Mouse (Mus musculus): Measurements from ENCODE around the gene Tnfrsf13c.
"Not testable (repeated sequence)": the region's sequence is repeated elsewhere in the genome, so short reads cannot be mapped to it uniquely, and the experiment has no call there.

Tnfrsf13c gene

GRCm38 (mm10) chr15:82223657-82224601 is at the start of gene Tnfrsf13c:
Tnfrsf13c (minus strand) TSS chr15:82224369.
- peak; percentile 42 for DNase-seq

GRCm38 (mm10) chr15:82272295-82272694 is 48.1 kb upstream of the Tnfrsf13c start:
- no peak for DNase-seq

GRCm38 (mm10) chr15:82271201-82271600 is 47.0 kb upstream of the Tnfrsf13c start:
- peak; percentile 74 for DNase-seq

GRCm38 (mm10) chr15:82268783-82269182 is 44.6 kb upstream of the Tnfrsf13c start:
- DNase-seq, result no peak

- no peak for DNase-seq
Measured at GRCm38 (mm10) chr15:82268185-82268584, 44.0 kb upstream of the Tnfrsf13c start.

- peak; percentile 76 for DNase-seq
Measured at GRCm38 (mm10) chr15:82266356-82266755, 42.2 kb upstream of the Tnfrsf13c start.

- DNase-seq, result peak; percentile 74
Measured at GRCm38 (mm10) chr15:82259510-82259909, 35.3 kb upstream of the Tnfrsf13c start.

- DNase-seq, result no peak
Measured at GRCm38 (mm10) chr15:82255944-82256383, 31.8 kb upstream of the Tnfrsf13c start.

GRCm38 (mm10) chr15:82255248-82255647 is 31.1 kb upstream of the Tnfrsf13c start:
- no peak for DNase-seq

- DNase-seq, result no peak
Measured at GRCm38 (mm10) chr15:82252097-82252496, 27.9 kb upstream of the Tnfrsf13c start, which contains the start of gene 1500009C09Rik. 1500009C09Rik (plus strand) TSS chr15:82252397.

GRCm38 (mm10) chr15:82251579-82251978 is 27.4 kb upstream of the Tnfrsf13c start:
- DNase-seq, result no peak

GRCm38 (mm10) chr15:82247131-82247776 is 23.1 kb upstream of the Tnfrsf13c start:
- no peak for DNase-seq

- not testable (repeated sequence) for DNase-seq
Measured at GRCm38 (mm10) chr15:82244805-82245161, 20.6 kb upstream of the Tnfrsf13c start.

GRCm38 (mm10) chr15:82244115-82244804 is 20.1 kb upstream of the Tnfrsf13c start, which contains the start of gene Cenpm:
Cenpm (minus strand) TSS chr15:82244748.
- DNase-seq, result peak; percentile 93

- DNase-seq, result no peak
Measured at GRCm38 (mm10) chr15:82243742-82244114, 19.6 kb upstream of the Tnfrsf13c start.

- no peak for DNase-seq
Measured at GRCm38 (mm10) chr15:82243311-82243710, 19.1 kb upstream of the Tnfrsf13c start.

GRCm38 (mm10) chr15:82236565-82236964 is 12.4 kb upstream of the Tnfrsf13c start:
- peak; percentile 84 for DNase-seq

- DNase-seq, result no peak
Measured at GRCm38 (mm10) chr15:82235661-82236060, 11.5 kb upstream of the Tnfrsf13c start.

- DNase-seq, result no peak
Measured at GRCm38 (mm10) chr15:82232651-82233050, 8.5 kb upstream of the Tnfrsf13c start.

GRCm38 (mm10) chr15:82231591-82232378 is 7.6 kb upstream of the Tnfrsf13c start:
- DNase-seq, result no peak

- no peak for DNase-seq
Measured at GRCm38 (mm10) chr15:82231100-82231499, 6.9 kb upstream of the Tnfrsf13c start.

GRCm38 (mm10) chr15:82230098-82230611 is 6.0 kb upstream of the Tnfrsf13c start:
- no peak for DNase-seq
